Mouse (Mus musculus) cerebellum, adult 2 months (tissue): Measurements from ENCODE around the gene Slc51a.

Experiments used
- CTCF ChIP-seq: fragments of 200-500 bp; IDR thresholded peaks from 2 replicates; pipeline ENCODE4 v1.5.1; 2011; ENCODE audit warnings: low read depth, mild to moderate bottlenecking, control low read depth, low read length, moderate library complexity, borderline replicate concordance; ENCODE audit not compliant: insufficient read depth
- POLR2A ChIP-seq: fragments of 200-500 bp; IDR thresholded peaks from 2 replicates; pipeline ENCODE4 v1.6.1; 2011; ENCODE audit warnings: low read length, control low read depth, borderline replicate concordance; ENCODE audit not compliant: insufficient read depth

- TF ChIP-seq CTCF: no peak
- TF ChIP-seq POLR2A: no peak
Observed at GRCm38 (mm10) chr16:32523462-32524243, 36.0 kb upstream of the Slc51a start.
